Mouse (Mus musculus) layer of hippocampus, adult 9-11 months (tissue): ENCODE results near the gene Cdca4.

Source experiments
- DNase-seq: peaks from one replicate; pipeline ENCODE4 v3.0.0; 2022

Gene Cdca4

GRCm38 (mm10) chr12:112829244-112829864 is at the start of gene Cdca4:
TSS of gene Cdca4 (minus strand) at chr12:112829423.
- DNase-seq: peak; percentile 97

GRCm38 (mm10) chr12:112877607-112878020 is 48.4 kb upstream of the Cdca4 start:
- no peak for DNase-seq

GRCm38 (mm10) chr12:112877073-112877576 is 47.9 kb upstream of the Cdca4 start:
- DNase-seq: peak; percentile 1

- DNase-seq: no peak
These were observed 47.3 kb upstream of the Cdca4 start for GRCm38 (mm10) chr12:112876332-112877072.

- peak; percentile 86 for DNase-seq
These were observed 46.2 kb upstream of the Cdca4 start for GRCm38 (mm10) chr12:112875225-112876013.

GRCm38 (mm10) chr12:112874199-112874598 is 45.0 kb upstream of the Cdca4 start:
- no peak for DNase-seq

GRCm38 (mm10) chr12:112873452-112874190 is 44.4 kb upstream of the Cdca4 start:
- no peak for DNase-seq

GRCm38 (mm10) chr12:112872991-112873390 is 43.8 kb upstream of the Cdca4 start:
- no peak for DNase-seq

GRCm38 (mm10) chr12:112871272-112871671 is 42.0 kb upstream of the Cdca4 start:
- no peak for DNase-seq

GRCm38 (mm10) chr12:112870775-112871174 is 41.6 kb upstream of the Cdca4 start:
- no peak for DNase-seq

GRCm38 (mm10) chr12:112869783-112870204 is 40.6 kb upstream of the Cdca4 start:
- DNase-seq: no peak

- no peak for DNase-seq
These were observed 39.2 kb upstream of the Cdca4 start, which contains the start of gene Gpr132 for GRCm38 (mm10) chr12:112868178-112869087. TSS of gene Gpr132 (minus strand) at chr12:112868228.

GRCm38 (mm10) chr12:112867106-112867674 is 38.0 kb upstream of the Cdca4 start:
- no peak for DNase-seq

GRCm38 (mm10) chr12:112866467-112867080 is 37.4 kb upstream of the Cdca4 start:
- no peak for DNase-seq

- DNase-seq: no peak
These were observed 35.6 kb upstream of the Cdca4 start for GRCm38 (mm10) chr12:112864804-112865203.

- DNase-seq: no peak
These were observed 32.7 kb upstream of the Cdca4 start for GRCm38 (mm10) chr12:112861911-112862321.

- DNase-seq: no peak
These were observed 31.5 kb upstream of the Cdca4 start for GRCm38 (mm10) chr12:112860765-112861164.

- DNase-seq: no peak
These were observed 30.7 kb upstream of the Cdca4 start for GRCm38 (mm10) chr12:112859930-112860329.

- DNase-seq: no peak
These were observed 29.5 kb upstream of the Cdca4 start for GRCm38 (mm10) chr12:112858581-112859336.
